Mouse (Mus musculus): ENCODE measurements around the gene Meox1.

Meox1 gene

GRCm38 (mm10) chr11:101849286-101849685 is 44.9 kb downstream of the Meox1 start:
- DNase-seq (ENCODE audit: low read depth), result no peak

DNA sequence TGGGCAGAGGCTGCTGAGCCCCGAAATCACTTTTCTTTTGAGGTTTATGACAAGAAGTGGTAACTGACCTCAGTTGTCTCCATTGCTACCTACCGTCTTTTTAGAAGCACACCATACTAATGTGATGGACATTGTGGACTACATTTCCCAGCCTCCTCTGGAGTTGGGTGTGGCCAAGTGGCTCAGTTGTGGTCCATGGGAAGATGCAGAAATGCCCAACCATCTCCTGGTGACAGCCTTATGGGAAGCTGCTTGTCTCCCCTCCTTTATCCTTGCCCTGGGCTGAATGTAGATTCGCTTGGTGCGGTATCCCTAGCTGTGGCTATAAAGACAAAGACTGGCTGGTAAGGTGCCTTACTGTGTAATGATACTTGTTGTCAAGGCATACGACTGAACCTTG is 46.7 kb downstream of the Meox1 start:
- no peak for DNase-seq (ENCODE audit: low read depth)

DNA sequence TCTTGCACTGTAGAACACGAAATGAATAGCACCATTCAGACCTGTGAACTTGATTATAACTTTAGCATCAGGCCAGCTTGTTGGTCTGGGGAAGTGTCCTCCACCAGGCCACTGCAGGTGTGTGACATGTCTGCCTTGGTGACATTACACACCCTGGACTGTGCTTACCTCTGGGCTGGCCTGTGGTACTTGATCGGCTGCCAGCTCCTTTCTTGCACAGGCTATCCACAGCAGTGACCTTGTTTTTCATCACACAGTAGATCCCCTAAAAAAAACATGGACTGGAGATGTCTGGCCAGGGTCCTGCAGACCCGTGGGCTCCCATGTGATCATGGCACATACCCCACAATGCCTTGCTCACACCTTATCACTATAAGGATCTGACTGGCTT is 51.4 kb downstream of the Meox1 start:
- no peak for DNase-seq (ENCODE audit: low read depth)

GRCm38 (mm10) chr11:101841998-101842772 is 52.0 kb downstream of the Meox1 start:
- DNase-seq (ENCODE audit: low read depth), result no peak

DNA sequence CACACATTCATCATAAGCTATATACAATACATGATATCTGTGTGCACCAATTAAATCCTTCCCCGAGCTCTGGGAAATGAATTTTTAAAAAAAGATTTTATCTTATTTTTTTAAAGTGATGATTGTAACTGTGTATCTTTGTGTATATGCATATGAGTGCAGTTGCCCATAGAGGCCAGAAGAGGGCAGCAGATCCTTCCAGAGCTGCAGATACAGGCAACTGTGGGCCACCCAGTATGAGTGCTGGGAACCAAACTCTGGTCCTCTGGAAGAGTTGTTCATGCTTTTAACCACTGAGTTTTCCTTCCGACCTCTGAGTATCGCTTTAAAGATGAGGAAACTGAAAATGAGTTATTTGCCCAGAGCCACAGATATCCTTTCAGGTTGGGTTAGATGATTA is 53.8 kb downstream of the Meox1 start:
- DNase-seq (ENCODE audit: low read depth), result no peak

DNA sequence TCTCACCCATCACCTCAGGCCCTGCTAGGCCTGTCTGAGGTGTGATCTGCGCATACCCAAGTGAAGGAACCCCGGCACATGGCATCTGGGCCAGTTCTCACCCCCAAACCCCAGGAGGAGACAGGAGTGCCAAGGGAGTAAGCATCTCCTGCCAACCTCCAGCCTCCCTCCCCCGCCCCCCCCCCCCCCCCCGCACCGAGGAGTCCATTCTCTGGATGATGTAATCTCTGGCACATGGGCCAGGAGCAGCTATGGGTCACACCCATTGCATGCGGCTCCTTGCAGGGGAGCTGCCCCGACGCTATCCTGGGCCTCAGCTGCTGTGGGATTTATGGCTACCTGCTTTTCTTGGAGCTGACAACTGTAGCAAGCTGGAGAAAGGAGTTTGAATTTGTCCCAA is 54.7 kb downstream of the Meox1 start:
- no peak for DNase-seq (ENCODE audit: low read depth)

DNA sequence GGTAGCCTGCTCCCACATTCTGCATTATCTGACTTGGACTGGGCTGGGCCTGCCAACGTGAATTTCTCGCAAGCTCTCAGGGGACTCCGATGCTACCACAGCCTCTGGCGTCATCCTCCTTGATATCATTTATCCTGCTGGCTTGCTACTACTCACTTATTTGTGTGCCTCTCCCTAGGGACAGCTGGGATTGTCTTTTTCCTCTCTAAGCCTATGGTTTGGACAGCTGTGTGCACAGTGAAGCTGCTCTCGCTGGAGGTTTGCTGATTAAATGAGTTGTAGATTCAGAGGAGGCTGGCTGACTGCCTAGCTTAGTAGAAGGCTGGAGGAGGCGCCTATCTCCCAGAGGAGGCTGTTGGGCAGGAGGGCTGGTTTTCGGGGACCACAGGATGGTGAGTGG is 62.2 kb downstream of the Meox1 start:
- DNase-seq (ENCODE audit: low read depth), result no peak

DNA sequence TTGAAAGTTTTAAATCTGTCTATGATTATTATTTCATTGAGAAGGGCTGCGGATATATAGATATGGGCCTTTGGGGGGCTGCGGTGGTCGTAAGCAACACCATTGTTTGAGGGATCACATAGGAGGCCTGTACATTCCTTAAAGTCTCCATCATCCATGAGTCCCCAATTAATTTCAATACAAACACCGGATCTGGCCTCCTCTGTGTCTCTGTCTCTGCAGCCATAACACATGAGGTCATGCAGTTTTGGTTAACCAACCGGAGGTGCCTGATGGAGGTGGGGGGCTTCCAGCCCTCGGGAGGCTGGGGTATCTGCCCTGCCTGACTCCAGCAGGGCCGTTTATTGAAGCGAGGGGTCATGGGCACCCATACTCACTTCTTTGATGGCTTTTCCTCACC is 63.6 kb downstream of the Meox1 start:
- no peak for DNase-seq (ENCODE audit: low read depth)

GRCm38 (mm10) chr11:101830112-101830511 is 64.1 kb downstream of the Meox1 start:
- DNase-seq (ENCODE audit: low read depth), result no peak

- DNase-seq (ENCODE audit: low read depth), result no peak
These were observed 65.5 kb downstream of the Meox1 start for GRCm38 (mm10) chr11:101828718-101829117.
